Mouse (Mus musculus): ENCODE measurements around the gene Sh3bgrl2.

GRCm38 (mm10) chr9:83556236-83556635, 8.1 kb downstream of the Sh3bgrl2 start:
- no peak for TF ChIP-seq CTCF (IDR thresholded peaks at IDR 0.05; ENCODE audit: low read depth)
- TF ChIP-seq EP300 (IDR thresholded peaks at IDR 0.05; ENCODE audit: low read depth), result no peak
